Mouse (Mus musculus) heart, adult 18-20 months (tissue): ENCODE measurements at regions not wholly inside any gene's neighbourhood (a gene's known extent, or its start where the extent isn't known, plus 50 kb on each side); places are given as distances from the start of the nearest gene placed in this dataset.
A peak's percentile ranks its signal among the peaks of the same experiment; 100 is the strongest.

Source experiments
- DNase-seq, 2 experiments: peaks; one replicate each; pipeline ENCODE4 v3.0.0; 2021 to 2022; ENCODE audit warnings: mixed read lengths in 1 of 2

DNA sequence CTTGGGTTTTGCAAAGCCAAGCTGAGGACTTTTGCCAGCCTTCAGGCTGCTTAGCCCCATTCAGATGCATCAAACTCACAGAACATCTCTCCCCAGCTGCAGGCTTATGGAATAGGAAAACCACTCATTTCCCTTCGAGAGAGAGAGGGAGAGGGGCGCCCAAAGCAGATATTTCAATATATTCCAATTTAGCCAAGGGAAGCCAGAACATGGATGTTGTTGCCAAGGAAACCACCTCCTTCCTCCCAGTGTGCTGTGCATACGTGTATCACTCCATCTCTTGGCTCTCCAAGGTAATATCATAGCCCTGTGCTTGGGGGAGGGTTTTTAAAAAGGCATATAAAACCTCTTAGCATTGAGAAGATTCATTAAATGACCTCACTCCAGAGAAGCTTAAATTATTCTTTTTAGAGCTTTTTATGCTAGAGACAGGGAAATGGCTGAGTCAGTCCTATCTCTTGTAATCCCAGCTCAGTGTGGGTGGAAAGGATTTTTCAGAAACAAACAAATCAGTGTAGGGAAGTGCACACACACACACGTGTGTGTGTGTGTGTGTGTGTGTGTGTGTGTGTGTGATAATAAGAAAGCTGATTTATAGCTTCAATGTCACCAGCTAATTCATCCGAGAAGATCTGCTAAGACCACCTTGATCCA lies 245.1 kb downstream of the Rps24 start:
- DNase-seq, result no peak

DNA sequence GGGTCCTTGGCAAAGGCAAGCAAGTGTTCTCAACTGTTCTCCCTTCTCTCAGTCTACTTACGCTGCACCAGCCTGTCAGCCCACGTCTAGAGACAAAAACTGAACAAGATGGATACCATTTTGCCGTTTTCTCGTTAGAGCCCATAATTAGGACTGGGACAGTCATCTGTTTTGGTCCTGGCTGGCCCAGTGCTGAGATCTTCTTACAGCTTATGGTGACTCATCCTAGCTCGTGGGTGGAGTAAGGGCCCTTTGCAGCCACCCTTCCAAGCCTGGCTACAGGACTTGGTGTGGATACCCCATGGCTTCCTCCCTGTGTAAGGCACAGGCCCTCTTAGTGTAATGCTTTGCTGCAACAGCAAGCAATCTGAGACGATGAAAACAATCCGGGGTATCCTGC lies 246.4 kb downstream of the Rps24 start:
- DNase-seq, result no peak

DNA sequence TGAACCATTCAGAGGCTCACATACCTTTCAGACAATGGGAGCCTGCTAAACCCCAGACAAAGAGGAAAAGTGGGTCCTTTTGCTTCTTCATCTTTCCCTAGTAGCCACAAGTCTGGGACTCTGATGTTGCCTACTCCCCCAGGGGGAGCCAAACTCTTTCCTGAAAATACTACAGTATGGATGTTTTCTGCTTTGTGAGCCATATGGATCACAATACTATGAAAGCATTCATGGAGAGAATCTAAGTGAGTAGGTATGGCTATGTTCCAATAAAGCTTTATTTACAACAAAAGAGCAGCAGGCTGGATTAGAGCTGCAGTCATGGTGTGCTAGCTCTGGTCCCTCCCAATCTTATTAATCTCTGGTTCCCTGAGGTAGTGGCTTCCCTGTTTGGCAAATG lies 251.9 kb downstream of the Rps24 start:
- DNase-seq, result no peak

DNA sequence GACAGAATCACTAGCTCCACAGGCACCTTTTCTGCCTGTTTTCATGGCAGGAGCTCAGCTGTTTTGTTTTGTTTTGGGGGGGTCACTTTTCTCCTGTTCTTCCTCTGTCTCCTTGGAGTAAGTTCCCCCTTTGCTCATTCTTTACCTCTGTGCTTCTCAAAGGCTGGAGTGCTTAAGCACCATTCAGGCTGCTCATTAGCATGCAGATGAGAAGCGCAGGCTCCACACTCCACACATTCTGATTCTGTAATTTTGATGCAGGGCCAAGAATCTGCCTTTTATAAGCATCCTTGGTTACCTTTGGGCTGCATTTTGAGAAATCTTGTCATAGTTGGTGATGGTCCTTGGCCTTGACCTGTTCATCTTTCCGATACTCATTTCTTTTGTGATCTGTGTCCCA lies 257.5 kb downstream of the Rps24 start:
- no peak for DNase-seq

DNA sequence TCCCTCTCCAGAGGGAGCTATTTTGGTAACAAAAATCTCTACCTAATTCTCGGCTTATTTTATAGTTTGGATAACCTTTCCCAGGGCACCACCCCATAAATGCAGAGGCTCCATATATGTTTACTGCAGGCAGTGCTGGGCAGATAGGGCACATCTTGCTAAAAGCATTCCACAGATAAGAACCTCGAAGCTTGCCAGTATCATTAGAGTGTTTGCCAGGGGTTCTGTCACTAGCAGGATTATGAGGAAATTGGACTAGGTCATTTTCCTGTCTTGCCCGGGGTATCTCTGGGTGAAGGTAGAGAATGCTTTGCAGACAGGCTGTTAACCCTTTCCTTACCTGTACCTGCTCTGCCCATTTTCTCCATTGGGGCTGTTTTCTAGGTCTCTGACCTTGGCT lies 258.8 kb downstream of the Rps24 start:
- peak; percentile 48 to 51 for DNase-seq

DNA sequence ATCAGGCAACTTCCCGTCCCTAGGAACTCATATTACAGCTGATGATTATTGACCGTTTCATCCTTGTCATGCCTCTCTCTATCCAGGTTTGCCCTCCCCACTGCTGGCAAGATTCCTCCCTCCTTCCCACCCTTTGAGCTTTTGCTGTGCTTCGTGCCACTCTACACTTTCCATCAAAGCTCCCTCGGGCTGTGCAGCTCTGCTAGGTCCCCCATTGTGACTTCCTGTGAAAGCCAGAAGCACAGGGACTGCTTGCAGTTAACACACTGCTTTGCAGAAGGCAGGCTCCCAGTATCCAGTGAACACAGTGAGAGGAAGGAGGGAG lies 260.5 kb downstream of the Rps24 start:
- no peak for DNase-seq

DNA sequence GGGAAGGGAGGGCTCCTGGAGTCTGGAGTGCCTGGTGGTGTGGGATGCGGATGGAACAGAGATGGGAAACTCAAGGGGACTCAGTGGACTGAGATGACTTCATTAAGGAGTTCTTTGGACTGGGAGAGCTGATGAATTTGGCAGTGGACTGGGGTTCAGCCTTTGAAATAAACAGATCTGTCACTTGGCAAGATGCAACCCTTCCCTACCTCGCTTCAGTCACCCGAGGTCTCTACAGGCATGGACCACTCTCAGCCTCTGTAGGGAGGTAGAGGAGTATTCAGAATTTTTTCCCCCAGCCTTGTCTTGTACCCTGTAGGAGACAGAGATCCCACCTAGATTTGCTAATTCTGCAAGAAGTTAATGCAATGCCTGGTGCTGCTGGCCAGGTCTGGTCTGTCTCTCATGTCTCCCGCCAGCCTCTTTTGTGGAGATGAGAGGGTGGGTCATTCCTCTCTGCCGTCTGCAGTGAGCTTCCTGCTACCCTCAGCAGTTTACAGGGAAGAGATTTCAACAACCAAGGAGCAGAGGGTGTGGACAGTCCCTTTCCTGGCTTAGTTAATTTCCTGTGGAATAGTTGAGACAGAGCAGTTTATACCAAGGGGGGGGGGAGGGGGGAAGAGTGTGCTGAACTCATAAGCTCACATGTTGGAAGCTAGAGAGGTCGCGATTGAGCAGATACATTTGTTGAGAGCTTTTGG lies 261.0 kb downstream of the Rps24 start:
- peak; percentile 60 to 79 for DNase-seq

DNA sequence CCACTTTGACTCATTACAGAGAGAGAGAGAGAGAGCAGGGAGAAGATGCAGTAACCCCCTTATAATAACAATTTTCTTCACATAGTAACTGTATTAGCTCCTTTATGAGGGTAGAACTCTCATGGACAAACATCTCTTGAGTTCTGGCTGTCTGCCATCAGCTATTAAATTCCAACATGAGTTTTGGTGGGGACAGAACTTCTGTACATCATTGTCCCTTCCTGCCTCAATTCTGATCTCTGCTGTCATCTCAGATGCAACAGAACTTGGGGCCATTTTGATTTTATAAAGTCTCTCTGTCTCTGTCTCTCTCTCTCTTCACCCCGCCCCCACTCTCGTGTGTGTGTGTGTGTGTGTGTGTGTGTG lies 261.6 kb downstream of the Rps24 start:
- DNase-seq, result no peak

DNA sequence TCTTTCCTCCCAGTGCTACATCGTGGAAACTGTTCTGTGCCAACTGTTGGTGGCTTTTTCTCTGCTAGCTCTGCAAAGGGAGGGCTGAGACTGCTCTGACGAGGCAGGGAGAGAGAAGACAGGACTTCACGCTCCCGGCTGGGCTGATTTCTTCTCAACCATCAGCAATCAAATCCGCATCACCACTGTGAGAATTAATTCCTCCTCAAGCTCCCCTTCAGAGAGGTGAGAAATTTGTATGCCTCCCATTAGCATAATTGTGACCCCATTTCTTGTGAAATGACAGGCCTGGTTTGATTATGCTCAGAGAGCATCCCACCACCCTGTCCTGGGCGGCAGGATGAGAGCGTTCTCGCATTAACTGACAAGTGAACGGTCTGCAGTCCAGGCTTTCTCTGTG lies 262.4 kb downstream of the Rps24 start:
- no peak for DNase-seq

DNA sequence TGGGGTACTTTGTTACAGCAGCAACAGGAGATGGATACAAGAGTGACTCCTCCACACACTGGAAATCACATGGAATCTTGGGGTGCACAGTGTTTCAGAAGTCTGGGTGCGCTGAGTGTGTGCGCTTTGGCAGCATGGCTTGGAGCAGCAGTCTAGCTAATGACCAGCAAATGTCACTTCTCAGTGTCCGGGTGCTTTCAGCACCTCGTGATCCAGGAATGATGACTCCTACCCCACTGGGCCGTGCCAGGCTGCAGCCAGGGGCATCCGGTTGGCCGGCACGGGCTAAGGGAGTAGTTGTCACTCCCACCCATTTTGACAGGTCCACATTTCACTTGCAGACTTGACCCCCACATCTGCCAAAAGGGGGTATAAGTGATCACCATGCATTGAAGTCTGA lies 264.3 kb downstream of the Rps24 start:
- DNase-seq, result peak; percentile 25 to 29

DNA sequence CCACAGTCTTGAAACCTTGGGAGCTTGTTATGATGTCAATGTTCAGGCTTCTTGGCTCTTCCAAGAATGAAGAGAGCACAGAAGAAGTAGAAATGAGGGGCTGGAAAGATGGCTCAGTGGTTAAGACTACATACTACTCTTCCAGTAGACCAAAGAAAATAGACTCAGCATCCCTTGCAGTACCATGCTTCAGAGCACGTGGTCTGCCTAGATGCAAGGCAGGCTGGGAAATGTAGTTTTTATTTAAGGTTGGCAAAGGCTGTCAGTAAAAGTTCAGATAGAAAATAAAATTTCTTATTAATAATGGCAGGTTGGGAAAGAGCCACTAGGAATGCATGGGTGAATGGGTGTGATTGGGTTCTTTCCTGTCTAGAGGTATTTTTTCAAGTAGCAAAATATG lies 267.8 kb downstream of the Rps24 start:
- no peak for DNase-seq

DNA sequence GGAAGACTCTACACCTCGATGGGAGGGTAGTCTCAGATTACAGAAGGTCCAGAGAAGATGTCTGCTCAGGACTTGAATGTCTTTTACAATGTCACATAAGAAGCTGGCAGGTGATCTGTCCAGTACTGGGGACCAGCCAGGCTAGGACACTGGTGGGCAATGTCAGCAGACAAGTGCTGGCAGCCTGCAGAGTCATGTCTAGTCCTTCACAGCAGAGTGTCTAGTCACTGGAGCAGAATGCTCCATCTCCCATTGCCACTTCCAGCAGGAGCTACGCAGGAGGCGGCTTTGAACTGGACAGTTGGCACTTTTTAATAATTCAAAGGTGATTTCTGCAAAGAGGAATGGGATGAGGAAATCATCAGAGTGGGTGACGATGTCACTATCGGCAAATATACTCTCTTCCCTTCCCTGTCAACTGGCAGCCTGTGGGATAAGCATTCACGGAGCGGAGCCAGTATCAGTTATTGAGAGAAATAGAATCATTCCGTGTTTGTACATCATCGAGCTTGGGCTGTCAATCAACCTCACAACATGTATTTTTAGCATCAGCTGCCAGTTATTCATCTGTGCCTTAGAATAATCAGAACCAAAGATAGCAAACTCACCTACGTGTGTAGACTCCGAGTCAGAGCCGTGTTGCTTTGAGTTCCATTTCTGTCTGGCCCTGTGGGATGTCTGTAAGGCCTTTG lies 268.6 kb downstream of the Rps24 start:
- DNase-seq, result no peak

DNA sequence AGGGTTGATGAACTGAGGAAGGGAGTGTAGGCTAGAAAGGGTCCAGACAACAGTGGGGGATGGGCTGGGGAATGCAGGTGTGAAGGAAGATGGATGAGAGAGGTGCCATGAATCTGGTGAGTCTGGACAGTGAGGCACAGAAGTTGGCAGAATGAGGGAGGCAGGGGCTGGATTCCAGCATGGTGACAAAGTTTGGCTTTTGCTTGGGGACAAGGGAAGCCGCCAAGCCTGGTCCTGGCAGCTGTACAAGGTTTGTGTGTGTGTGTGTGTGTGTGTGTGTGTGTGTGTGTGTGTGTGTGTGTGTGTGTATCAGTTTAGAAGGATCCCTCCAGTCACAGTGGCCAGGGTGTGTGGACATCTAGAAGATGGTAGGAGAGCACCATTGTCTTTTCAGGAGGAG lies 270.4 kb downstream of the Rps24 start:
- DNase-seq, result peak; percentile 28 to 34

DNA sequence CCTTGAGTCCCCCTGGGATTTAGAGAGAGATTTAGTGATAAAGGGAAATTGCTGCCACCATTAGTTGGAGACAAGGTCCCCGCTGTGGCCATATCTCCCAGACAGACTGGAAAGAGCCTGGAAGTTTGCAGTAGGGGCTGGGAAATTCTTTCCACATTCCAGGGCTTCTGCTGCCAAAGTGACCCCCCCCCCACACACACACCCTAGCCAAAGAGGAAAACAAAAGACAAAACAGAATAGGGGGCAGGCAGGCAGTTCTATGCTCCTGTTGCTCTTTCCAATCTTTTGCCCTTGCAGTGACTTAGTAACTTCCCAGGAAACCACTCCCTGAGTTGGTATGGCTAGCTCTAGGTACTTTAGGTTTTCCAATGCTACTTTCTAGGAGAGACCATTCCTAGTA lies 270.9 kb downstream of the Rps24 start:
- peak in 1 of 2 experiments; percentile 39 for DNase-seq

DNA sequence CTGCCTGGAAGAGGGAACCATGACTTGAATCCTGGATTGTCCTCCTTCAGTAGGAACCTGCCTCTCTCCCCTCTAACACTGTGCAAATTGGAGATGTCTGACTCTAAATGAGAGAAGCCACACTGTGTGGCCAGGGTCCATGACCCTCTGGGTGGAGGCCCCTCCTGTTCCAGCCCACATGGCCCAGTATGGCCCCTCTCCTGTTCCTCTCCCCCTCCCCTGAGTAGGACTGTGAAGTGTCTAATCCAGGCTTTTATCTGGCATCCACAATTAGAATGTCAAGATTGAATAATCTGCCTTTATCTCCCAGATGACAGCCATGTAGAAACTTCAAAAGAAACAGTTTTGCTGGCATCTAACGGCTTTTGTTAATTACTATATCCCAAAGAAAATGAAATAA lies 274.0 kb downstream of the Rps24 start:
- DNase-seq, result no peak

DNA sequence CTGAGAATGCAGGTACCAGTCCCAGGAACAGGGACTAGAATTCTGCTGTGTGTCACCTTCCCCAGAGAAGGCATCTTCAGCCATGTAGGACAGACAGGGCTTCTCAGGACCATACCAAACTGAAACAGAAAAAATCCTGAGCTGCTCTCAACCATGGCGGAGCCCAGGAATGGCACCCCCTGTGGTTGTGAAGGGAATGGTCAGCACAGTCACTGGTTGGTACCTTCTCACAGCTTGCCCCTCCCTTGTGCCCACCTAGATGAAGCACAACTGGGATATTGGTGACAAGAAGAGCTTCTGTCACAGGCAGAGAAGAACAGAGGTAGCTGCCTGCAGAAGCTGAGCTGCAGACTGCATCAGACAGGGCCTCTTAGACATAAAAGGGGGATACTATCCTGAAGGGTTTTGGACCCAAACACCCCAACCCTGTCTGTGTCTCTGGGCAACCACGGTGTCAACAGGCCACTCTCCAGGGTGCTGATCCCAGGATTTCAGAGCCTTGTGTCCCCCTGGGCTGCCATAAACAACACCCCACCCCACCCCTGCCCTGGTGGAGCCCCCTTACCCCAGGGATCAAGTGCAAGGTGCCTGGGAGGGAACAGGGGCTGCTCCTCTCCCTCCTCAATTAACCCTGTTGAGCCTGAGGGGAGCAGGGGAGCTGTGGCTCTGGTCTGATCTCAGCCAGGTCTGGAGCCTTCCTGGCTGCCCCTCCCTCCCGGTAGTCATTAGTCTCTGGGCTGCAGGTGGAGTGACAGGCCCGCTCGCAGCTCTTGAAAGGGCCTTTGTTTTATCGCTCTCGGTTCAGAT lies 275.7 kb downstream of the Rps24 start:
- DNase-seq, result no peak

DNA sequence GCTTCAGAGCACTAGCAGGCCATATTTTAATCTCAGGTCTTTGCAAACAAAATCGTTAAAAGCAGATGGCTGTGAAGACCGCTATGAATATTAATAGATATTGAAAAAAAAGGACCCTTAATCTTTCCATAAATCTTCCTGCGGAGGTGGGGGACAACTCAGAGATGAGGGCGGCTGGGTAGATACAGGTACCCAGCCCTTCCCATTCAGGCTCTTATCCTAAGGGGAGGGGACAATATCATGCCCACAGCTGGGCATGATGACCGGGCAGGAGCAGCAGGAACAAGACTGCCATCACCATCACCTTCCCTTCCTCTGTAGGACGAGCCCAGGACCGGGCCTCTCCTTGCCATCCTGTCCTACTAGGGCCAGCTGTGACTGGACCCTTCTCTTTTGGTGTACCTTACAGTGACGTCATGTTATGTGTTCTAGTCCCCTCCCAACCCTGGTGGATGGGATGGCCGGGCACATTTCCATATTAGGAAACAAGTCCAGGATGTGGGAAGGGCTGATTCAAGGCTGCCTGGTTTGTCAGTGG lies 276.4 kb downstream of the Rps24 start:
- no peak for DNase-seq

DNA sequence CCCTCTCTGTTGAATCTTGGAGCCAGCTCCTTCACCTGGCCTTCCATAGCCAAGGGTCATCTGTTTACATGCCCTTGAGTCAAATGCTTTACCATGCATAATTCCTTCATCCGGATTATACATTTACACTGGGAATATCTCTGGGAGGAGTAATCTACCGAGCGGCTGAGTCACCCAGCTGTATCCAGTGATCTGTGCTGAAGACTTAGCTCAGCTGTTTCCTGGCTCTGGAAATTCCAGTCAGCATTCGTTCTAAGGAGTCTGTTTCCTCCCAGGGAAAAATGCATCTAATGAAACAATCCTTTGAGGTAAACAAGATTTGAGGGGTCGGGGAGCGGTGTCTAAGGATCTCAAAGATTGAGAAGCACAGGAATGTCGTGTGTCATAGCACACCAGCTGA lies 276.9 kb downstream of the Rps24 start:
- DNase-seq, result no peak

DNA sequence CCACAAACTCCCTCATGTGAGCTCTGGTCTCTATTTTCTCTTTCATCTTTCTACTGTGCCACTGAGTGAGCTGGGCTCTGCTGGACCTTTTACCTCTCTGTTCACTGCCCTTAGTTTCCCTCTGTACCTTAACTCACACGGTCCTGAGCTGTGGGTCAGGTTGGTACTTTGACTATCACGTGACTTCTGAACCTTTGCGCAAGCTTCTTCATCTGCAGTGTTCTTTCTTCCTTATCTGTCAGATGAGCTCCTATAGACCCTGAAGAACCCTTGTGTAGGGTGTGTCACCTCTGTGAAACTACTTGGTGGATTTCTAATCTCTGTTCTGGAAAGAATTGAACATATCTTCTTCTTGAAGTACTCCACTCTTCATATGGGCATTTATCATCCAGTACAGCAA lies 279.3 kb downstream of the Rps24 start:
- DNase-seq, result no peak

DNA sequence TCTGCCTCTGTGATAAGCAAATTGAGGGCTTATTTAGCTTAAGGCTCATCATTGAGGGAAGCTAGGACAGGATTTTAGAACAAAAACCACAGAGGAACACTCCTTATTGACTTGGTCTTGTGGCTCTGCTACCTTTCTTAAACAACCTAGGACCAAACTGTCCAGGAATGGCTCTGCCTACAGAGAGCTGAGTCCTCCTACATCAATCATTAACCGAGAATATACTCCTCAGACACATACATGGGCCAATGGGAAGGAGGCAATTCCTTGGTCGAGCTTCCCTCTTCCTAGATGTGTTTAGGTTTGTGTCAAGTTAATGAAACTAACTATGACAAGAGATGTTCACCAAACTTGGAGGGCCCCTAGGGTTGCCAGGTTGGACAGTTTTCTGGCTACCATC lies 279.8 kb downstream of the Rps24 start:
- DNase-seq, result no peak

DNA sequence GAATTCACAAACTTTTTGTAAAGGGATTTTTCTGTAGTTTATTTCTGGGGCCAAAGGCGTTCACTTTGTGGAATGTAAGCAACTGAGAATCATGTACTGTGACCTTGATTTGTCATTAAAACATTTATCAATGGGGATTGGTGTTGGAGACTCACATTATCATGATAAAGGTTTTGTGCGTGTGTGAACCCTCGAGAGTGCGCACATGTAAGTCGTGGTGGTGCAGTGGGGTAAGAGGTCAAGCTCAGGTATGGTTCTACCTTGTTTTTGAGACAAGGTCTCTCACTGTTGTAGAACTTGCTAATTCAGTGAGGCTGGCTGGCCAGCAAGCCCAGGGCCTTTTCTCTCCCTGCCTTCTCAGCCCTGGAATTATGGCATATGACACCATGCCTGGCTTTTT lies 280.4 kb downstream of the Rps24 start:
- DNase-seq, result no peak

DNA sequence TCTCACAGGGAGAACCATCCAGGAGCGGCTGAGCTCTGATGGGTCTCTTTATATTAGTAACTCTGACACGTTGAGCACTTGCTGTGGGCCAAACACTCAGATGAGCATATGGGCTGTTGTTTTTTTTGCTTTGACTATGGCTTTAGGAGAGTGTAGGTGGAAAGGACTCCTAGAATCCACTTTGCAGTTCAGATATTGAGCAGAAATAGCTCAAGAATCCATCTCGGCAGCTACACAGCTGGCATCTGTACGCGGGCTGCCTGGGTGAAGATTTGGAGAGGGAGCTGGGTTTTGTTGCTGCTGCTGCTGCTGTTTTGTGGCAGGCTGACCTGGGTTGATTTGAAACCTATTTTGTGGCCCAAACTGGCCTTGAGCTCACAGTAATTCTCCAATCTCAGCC lies 281.0 kb downstream of the Rps24 start:
- DNase-seq, result no peak

DNA sequence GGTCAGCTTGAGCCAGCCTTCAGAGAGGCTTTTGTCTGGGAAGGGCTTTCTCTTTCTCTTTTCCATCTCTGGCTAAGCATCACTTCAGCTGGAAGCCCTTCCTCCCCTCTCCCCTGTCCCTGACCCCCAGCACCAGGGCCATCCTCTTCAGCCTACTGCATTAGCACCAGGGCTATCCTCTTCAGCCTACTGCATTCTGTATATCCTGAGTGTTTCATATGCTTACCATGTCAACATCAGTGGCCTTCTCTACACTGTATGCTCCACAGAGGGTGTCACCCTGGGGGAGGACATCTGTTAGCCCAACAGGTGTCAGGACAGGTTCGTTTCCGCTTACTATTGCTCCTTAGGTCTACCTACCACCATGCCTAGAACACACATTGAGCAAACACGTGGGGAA lies 282.5 kb downstream of the Rps24 start:
- DNase-seq, result no peak
